Mouse (Mus musculus): ENCODE data around the gene Otor.

The Otor gene

DNA sequence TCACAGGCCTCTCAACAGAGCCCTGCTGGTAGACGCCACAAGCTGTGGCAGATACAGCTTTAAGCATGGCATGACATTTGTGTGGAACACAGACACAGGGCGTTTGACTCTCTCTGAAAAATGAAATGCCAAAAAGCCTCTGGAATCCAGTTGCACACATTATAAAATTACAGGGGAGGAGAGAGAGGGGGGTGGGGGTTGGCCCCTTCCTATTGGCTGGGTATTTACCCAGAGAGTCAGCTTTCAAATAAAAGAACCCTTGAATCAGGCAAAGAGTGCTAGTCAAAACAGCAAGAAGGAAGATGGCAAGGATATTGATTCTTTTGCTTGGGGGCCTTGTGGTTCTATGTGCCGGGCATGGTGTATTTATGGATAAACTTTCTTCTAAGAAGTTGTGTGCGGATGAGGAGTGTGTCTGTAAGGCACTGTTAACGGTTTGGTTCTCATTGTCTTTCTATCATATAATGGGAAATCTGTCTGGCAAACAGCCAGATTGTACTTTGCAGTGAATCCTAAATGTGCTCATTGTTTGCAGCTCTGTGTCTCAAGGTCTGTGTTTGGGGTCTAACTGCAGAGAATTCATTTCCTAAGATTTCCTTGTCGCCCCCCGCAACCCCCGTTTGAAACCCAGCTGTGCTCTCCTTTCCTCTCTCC, at the start of gene Otor:
Gene Otor, plus strand, starts transcription at position 276 of the 654 bp plus-strand sequence.
- DNase-seq, result no peak

DNA sequence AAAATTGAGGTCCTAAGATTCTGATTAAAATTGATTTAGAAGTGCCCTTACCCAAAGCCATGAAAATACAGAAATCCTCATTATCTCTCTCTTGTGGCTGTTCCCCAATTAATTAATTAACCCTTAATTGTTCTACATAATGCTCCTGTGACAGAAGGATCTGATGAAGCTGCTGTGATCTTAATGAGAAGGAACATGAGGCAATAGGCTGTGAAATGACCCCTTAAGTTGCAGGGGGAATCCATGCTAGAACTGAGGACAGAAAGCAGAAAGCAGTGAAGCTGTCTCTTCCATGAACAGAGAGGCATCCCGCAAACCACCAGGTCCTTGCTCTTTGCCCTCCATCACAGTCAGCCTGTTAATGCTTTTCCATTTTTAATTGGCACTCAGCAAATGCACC, 47.0 kb upstream of the Otor start:
- DNase-seq, result no peak

DNA sequence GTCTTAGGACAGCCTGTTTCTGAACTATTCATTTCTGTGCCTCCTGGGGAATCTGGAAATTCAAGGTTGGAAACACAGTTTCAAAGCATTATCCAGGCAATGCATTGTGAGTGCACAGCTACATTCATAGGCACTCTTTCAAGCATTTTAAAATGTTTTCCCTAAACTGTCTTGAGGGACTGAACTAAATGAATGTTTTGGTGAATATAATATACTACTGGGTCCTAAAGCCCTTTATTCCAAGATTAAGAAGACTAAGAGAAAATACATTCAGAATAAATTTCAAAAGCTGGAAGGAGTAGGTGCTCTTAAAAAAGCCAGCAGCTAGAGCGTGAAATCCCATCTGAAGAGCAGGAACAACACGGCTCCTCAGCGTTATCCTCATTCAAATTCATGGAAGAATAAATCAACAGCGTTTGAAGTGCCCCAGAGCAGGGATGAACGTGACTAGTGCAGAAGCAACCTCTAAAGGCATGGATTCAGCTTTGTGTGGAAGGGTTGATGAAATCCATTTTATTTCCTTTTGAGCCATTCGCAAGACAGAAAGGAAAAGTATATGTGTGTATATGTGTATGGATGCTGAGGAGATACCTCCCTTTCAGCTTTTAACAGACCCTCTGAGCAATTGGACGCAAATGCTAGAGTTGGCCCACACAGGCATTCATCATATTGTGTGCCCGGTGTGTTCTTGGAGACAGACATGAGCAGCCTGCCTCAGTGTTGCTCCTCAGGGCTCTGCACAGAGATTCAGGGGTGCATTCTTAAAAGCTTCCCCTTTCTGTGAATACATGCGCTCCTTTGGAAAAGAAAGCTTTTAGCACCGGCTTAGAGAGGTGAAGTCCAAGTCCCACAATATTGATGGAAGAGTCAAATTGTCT, 45.7 kb upstream of the Otor start:
- DNase-seq, result no peak

DNA sequence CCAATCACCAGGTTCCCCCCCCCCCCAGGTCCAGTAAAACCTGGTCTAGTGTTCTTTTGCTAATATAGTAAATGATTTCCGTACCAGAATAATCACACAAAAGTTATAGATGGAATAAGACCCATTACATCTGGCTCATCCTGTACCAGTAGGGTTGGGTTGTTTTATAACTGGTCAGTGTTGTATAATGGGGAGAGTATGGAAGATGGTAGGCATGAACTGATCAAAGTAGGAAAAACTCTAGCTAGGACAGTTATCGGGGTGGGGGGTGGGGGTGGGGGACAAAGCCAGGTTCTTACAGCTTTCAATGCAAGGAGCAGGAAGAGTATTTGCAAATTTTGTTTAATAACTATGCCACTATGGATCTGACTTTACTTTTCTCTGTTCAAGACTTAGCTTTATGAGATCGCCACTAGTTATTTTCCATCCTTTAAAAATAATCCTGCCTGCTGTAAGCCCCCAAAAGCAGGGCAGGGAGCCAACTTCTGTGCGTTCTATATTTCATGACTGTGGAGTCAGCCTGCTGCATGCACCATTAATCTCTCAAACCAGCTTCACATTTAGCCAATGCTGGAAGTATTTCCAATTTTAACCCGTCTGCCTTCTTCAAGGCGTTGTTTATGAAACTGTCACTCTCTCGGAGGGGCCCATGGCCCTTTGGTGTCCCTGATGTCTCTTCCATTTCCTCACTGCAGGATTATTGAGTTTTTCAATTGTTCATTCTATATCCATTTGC, 43.8 kb upstream of the Otor start:
- DNase-seq, result no peak

DNA sequence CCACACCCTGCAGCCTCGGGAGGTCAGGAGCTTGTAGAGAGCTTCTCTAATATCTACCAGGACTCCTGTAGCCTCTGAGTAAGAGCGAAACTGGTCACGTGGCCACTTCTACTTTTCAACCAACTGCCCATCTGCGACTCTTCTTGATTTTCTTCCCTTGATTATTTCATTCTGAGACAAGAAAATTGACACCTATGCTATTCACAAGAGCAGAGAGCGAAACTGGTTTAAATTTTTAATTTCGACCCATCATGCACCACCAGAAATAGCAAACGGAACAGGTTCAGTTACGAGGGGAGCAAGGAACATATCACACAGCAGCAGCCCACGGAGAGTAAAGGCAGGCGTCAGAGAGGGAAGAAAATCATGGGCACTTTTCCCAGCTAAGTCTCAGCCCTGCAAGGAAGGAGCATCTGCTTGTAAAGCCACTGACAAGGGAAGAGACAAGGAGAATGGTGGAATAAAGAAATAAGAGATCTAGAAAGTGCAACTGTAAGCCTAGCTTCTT, 43.1 kb upstream of the Otor start:
- DNase-seq, result no peak

DNA sequence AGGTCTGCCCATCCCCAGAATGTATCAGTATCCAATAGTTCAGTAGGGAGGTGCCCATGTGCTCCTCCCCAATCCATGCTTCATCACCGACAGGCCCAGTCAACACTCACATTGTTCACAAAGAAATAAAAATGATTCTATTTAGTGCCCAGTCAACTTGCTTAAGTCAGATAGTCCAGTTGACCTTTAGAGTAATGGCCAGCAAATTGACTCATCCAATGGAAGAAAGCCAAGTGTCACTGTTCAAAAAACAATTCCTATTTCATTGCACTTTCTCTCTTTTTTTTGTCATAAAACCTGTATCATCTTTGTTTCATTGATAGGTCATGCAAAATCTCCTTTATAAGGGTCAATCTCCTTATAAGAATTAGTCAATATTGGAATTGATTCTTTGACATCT, 36.7 kb upstream of the Otor start:
- DNase-seq, result no peak

DNA sequence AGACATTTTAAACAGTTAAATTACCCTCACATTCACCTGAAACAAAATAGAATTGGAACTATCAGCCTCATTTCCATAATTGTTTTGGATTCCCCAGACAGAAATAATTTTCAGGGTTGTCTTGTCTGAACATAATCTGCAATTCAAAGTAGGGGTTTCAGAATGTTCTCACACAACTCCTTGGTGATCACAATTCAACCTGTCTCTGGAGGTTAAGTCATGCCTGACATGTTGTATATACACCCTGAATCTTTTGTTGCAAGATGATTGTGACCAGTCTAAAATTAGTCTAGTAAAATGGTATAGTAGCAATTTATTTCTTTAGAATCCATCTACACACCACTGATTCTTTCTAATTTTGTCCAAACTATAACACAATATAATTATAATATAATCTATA, 23.0 kb upstream of the Otor start:
- no peak for DNase-seq

DNA sequence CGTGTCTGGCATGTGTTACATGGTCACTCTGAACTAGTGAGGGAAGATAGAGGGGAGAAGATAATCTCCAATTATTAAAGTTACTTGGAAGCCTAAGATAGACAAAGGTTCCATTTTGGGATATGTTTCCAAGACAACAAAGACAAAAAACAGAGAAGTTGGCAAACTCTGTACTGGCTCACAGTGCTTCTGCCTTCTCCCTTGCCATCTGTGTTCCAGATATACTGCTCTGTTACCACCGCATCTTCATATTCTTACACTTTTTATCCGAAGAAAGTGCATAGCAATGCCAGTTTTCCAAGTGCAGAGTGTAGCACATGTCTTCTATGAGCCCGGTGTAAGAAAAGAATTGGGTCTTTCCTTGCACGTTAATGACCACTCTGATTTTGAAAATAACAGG, 21.5 kb upstream of the Otor start:
- no peak for DNase-seq

DNA sequence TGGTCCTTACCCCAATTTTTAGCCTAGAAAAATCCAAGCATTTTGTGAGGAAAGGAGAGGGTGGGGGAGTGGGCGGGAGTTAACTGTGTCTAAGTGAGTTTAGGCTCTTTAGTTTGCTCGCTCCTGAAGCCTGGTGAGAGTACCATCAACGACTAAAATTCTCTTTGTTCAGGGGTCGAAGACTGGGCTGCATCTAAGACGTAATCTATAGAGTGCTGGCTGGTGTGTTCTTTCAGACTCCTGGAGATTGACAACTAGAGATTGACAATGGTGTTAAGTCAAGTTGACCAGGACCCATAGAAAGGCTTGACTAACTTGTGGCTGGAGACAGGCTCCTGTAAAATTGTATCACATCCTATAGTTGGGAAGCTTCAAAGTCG, 15.9 kb upstream of the Otor start:
- no peak for DNase-seq

DNA sequence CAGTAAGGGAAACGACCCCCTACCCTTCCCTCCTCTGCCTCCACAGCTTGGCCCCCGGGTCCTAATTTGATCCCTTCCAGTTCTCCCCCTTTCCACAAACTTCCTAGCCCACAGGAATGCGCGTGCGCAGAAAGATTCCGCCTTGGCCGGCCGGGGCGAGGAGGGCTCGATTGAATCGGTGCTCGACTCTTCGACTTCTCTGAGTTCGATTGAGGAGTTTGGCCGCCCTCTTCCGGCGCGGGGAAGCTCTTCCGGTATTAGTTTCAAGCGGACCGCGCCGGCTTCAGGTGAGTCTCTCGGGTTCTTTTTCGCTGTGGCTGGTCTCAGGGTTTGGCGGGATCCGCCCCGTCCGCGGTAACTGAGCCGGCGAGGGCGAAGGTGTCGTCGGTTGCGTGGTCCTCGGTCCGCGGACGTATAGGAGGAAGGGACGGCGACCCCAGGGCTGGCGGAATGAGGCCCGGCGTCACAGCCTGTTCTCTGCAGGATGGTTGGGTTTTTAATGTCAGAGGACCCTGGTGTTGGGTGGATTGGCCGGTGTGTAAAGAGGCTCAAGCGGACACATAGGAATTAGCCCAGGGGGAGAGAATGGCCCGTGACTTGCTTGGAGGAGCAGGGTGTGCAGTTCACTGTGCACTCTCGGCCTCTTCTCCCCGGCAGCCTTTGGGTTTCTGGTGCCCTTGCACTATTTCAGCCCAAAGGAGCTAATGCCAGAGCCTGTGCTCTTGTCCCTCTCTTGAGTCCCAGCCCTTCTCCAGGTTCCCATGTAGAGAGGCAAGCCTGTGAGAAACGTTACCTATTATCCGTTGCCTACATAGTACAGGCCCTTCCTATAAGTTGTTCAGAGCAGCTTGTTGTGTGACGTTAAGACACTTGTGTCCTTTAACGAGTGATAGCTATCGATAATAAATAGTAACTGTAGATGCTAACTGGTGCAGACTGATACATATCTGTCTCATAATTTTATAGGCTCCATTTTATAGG, 15.2 kb upstream of the Otor start, which contains the start of gene Snrpb2:
Gene Snrpb2, plus strand, starts transcription at position 228 of the 981 bp plus-strand sequence.
- DNase-seq, result peak; percentile 87

DNA sequence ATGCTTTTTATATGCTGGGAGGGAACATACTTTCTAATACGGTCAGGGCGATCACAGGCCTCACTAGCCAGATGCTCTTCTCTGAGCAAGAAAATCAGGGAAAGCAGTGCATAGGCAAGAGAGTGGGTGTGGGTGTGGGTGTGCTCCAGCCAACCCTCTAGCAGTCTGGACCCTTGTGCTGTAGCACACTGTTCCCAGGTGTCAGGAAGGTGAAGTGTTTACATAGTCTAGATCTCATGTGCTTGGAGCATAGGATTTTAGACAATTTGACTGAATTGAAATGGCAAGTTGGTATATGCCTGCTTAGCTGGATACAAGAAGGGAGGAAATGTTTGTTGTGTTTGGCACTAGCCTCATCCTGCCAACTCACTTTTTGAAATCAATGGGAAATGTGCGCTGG, 12.4 kb upstream of the Otor start:
- DNase-seq, result no peak

DNA sequence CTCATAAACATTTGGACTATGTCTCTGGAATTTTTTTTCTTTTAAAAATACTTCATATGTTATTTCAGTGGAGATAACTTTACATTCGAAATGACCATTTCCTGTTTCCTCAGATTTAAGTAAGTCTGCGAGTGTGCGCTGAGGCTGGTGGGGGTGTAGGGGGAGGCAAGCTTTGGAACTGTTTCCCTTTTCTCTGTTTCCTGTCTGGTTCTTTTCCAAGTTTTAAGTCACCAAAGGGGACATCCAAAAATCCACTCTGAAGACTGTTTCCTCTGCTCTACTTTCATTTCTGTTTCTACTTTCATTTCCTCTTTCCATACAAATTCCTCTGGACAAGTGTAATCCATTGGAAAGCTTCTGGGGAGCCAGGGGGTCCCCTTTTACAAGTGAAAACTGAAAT, 3.4 kb downstream of the Otor start:
- DNase-seq, result no peak

DNA sequence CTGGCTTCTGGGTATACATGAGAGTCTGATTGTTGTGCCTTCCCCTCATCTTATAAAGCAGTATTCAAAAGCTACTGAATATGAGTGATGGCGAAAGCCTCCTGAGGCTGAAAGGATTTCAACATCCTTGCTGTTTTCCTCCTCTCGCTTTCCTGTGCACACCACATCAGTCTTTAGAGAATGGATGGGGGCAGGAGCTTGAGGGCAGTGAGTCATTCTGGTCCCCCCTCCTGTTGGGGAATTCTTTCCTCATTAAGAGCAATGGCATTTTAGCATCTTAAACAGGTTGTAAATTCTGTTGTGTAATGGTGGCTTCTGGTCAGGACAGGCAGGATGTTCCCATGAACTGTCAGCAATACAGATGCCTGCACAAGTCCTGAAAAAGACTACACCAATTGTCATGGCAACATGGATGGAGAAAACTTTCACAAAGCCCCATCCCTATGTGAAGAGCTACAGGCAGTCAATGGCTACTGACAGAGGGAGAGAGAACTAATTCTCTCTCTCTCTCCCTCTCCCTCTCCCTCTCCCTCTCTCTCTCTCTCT, 6.7 kb downstream of the Otor start:
- no peak for DNase-seq

DNA sequence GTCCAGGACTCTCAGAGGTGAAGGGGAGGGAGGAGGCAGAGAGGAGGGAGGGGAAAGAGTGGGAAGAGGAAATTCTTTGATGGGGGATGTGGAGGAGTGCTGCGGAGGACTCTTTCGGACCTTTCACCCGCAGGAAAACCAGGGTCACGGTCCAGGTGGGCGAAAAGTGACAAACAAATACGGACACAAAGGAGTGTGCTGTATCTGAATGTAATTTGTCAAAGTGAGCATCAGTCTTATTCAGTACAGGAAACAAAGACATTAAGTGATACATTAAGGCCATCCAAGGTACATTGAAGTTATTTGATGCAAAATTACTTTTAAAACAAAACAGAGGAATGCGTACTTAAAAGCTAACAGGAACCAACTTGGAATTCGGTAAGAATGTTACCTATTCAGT, 11.6 kb downstream of the Otor start:
- no peak for DNase-seq

DNA sequence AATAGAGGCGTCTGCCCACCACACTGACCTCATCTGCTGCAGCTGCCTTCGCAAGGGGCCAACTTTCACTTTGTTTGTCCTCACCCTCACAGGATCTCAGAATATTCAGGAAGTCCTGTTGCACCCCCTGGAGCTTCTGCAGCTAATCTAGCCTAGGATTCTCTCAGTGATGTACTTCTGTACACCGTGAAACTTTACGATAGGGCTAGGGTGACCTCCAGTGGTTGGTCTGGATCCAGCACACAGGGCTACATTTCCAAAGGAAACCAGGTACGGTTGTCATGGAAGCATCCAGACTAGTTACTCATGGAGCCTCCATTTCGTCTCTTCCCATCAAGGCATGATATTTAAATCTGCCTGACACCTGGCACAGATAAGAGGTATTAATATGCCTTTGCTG, 15.5 kb downstream of the Otor start:
- DNase-seq, result peak; percentile 7

DNA sequence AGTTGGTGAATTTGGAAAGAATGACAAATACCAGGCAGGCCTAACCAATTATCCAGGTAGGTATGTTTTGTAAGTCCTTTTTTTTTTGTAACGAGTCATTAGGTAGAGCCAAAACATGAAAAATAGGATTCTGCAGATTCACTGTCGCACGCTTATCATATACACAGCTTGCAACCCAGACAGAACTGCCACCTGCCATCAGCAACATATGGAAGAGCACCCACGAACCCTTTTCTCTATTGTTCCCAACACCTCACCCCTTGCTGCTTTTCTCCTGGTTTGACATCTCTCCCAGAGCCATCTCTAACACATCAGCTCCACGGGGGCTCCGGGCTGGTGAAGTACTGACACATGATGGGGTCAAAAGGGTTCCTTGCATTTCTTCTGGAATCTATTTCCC, 16.5 kb downstream of the Otor start:
- DNase-seq, result no peak

DNA sequence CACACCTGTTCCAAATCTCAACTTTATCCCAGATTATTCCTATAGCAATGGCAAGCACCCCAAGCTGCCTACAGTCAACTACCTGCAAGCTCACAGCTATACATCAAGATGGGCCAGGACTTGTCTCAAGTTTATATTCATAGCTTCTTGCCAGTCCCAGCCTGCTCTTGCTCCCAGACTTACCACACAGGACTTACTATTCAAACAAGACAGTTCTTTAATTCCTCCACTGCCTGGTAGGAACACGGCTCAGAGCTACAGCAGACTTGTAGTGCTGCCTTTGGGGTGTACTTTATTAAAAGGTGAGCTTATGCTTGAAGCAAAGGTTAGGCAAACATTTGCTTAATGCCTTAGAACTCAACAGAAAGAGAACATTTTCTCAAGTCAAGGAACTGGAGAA, 18.9 kb downstream of the Otor start:
- DNase-seq, result no peak

DNA sequence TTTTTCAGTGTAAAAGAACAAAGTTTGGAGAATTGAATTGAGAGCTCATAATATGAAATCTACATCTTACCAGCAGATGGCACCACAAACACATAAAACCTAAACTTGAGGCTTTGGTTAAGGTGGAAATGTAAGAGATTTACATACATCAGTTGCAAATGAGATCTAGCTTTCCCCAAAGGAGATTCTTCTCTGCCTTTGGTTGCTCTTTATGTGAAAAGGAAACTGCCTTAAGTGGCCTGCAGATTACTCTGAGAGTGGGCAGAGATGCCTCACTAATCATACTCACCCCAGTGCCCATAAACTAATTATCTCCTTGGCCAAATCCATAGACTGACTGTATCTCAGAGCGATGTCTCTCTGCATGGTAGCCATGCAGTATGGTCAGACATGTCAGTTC, 35.6 kb downstream of the Otor start:
- DNase-seq, result peak; percentile 11

DNA sequence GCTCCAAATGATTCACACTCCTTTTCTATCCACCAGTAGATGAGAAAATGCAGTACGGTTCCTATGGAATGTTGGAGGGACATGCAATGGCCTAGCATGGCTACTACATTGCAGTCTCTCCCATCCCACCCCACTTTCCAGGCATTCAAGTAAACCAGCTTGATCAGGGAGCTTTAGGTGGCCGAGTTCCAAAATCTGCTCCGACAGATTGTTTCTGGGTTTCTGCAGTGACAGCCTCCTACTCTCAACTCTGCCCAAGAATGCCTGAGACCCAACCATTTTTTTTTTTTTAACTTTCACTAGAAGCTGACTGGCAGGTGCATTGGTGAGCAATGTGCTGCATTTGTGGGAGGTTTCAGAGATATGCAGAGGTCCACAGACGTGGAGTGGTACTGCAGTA, 36.4 kb downstream of the Otor start:
- peak; percentile 54 for DNase-seq

DNA sequence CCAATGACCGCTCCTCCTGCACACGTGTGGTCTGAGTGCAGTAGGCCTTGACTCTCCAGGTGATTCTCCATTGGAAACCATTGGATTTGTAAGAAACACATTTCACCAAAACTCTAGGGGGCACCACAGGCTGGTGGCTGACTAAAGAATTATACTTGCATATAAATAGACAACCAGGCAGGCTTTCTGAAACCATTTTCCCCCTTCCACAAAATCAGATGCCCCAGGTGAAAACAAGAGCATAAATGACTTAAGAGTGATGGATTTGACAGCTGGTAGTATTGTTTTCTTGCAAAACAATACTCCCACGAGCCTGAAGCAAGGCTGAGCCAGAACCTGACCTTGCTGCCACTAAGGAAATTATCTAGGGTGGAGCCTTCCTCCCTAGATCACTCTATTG, 39.2 kb downstream of the Otor start:
- peak; percentile 29 for DNase-seq

DNA sequence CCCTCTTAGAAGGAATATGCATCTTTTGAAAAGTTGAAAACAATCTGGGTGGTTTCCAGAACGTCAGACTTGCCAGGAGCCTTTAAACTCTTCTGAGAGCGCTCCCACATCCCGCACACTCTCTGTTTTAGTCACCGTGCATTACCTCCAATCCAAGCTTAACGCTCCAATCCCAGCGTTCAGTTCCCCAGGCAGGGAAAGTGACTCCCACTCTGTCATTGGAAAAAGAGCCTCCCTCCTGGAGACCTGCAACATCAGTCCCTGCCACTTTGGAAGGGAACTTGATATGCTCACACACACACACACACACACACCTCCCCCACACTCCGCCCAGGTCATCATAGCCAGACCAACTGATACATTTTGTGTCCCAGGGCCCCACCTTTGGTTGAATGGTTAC, 39.9 kb downstream of the Otor start:
- DNase-seq, result no peak

DNA sequence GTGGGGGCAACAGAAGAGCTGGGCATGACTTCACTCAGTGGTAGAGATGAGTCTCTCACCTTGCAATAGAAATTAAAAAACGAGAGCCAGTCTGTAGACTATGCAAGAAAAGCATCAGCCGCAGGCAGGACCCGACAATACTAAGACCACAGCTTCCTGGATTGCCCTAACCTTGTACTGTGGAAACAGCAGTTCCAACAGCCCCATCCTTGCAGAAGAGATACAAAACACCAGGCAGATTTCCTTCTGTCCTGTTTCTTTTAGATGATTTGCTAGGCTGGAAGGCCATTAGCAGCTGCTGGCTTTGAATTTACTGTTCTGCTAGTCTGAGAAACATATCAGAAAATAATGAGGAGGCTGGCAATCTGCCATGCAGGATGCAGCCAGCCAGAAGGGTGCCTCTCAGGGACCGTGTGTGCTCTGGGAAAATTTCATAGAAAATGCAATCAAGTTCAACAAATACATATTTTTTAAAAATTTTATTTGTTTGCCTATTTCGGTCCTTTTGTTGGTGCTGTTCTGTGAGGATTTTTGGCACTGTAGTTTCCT, 52.9 kb downstream of the Otor start:
- DNase-seq, result peak; percentile 22
